ENCODE assay signal across 8 mouse cellular contexts in genomic region chr4:151933505-151934214, GRCm38 (mm10). TPM values are rescaled to one million over a fixed set of nuclear protein-coding genes. Genes with fewer than 3 reads are reported as not detected.
DNase-seq lines count a peak whose midpoint lies in the region; ATAC-seq and TF ChIP-seq lines count a peak whose summit lies in the region.

Dnajc11 (plus strand) TSS chr4:151933691.

- H3K27ac ChIP-seq in hindbrain, embryonic 14.5 days, result peak within 1 kb of the TSS; percentile 47

- ATAC-seq in Patski, result peak; percentile 65
- peak; percentile 90 for ATAC-seq in hindbrain, embryonic 14.5 days (ENCODE audit: low FRiP score)

- peaks cover 16% of the 10 kb centered on the region for H3K4me1 ChIP-seq in hindbrain, embryonic 14.5 days (replicated peaks; ENCODE audit: control insufficient read depth, insufficient read depth, low read length)

- H3K9me3 ChIP-seq in hindbrain, embryonic 14.5 days (ENCODE audit: control insufficient read depth, low read length), result no peaks in the 10 kb centered on the region

- CTCF ChIA-PET in Patski (lab: Charles Lee), result interaction anchor here (0.7 to 0.9 kb wide), 3 partner anchors 10 to 27 kb away, joined by 3 to 4 read pairs (median 3); no protein-coding TSS in a partner anchor

- H3K9ac ChIP-seq in hindbrain, embryonic 14.5 days, result peak within 1 kb of the TSS; percentile 91

- POLR2A ChIA-PET in Patski (lab: Charles Lee), result interaction anchor here (0.7 kb wide), 1 partner anchor 85 kb away, joined by 3 read pairs; no protein-coding TSS in a partner anchor

- DNase-seq in Patski (ENCODE audit: low read depth, low spot score), result peak; percentile 56
- DNase-seq in cerebellum, postnatal 14 days, result peak; percentile 96 to 97
- peak; percentile 85 for DNase-seq in frontal cortex, postnatal 25 days (ENCODE audit: low spot score in 2 of 2)
- DNase-seq in hindbrain, embryonic 14.5 days (ENCODE audit: low spot score), result peak; percentile 93
- DNase-seq in layer of hippocampus, postnatal 36 days, result peak; percentile 93 to 94
- DNase-seq in lung, postnatal 36 days, result peak; percentile 88
- peak; percentile 96 for DNase-seq in retina, postnatal 1 day
- DNase-seq in urinary bladder, adult 18-20 months (ENCODE audit: low spot score in 2 of 2), result peak; percentile 88 to 93

- WGBS in hindbrain, embryonic 14.5 days, result under 1% methylated on average over 63 of the region's 83 CpGs

- no peaks in the 10 kb centered on the region for H3K36me3 ChIP-seq in hindbrain, embryonic 14.5 days (replicated peaks; ENCODE audit: control insufficient read depth, insufficient read depth)

- in situ Hi-C loops in Patski (cut with MboI; ENCODE audit: low pct_unique_long_range_greater_than_20kb), result no loop called here

- TF ChIP-seq CTCF in Patski (IDR thresholded peaks at IDR 0.05), result peak; percentile 100

- H3K27me3 ChIP-seq in Patski, result no peaks in the 10 kb centered on the region
- H3K27me3 ChIP-seq in hindbrain, embryonic 14.5 days (ENCODE audit: control insufficient read depth, insufficient read depth, low read length), result no peaks in the 10 kb centered on the region

- peak within 1 kb of the TSS; percentile 87 for H3K4me2 ChIP-seq in hindbrain, embryonic 14.5 days (replicated peaks)

- H3K4me3 ChIP-seq in hindbrain, embryonic 14.5 days (replicated peaks; ENCODE audit: low read length), result peak within 1 kb of the TSS; percentile 98

RNA-seq across cellular contexts. Expression of gene Dnajc11, which starts in this region (rescaled TPM):
- 42.7 TPM for polyA plus RNA-seq in Patski (2021)
- polyA plus RNA-seq in hindbrain, embryonic 14.5 days (2014; fragmentation: Nextera tagmentation; extraction: Ambion mirVana), result 72.0 TPM in 2 replicates
- total RNA-seq in layer of hippocampus, postnatal 36 days (2021), result 10 to 100 TPM; 62.0 to 63.1 TPM

Comparison
In these comparisons a context has a peak if more than half of its experiments do, and no peak if none do; other contexts are left out.
1. Peak in every context shown above with its lines: DNase-seq, ATAC-seq, H3K4me3 ChIP-seq and H3K27ac ChIP-seq.